Comparison of ENCODE assay signal across 35 mouse cellular contexts in the genomic region with DNA sequence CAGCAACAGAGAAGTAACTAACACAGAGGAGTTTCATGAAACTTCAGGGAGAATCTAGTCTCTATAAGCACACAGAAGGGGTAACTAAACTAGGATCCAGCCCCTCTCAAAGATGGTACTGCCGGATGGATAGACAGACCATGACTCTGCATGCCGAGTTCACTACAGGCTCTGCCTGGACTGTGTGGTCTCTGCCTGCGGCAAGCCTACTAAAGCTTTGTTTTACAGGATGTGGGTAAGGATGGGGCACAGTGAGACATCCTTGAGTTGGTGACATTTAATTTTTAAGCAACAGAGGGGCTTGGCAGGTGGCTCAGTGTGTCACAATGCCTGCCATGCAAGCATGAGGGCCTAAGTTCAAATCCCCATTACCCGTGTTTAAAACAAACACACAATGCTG. TPM values are rescaled to one million over a fixed set of nuclear protein-coding genes. Genes with fewer than 3 reads are reported as not detected.
DNase-seq lines count a peak whose midpoint lies in the region; ATAC-seq and TF ChIP-seq lines count a peak whose summit lies in the region.
"Had no signal": no experiment of that assay in that cellular context is flagged by ENCODE, and none has a peak within 500 bp of the region (broad histone marks: within the 10 kb centered on the region; RNA-seq: fewer than 3 reads in every experiment).

No protein-coding gene starts in this region.

- H3K36me3 ChIP-seq in intestine, embryonic 16.5 days (ENCODE audit: control insufficient read depth, insufficient read depth, low read length) = no peaks in the 10 kb centered on the region
- H3K36me3 ChIP-seq in kidney, embryonic 14.5 days (ENCODE audit: control insufficient read depth, insufficient read depth, low read length) = no peaks in the 10 kb centered on the region
- H3K36me3 ChIP-seq: G1E; hindbrain, embryonic 10.5 days; limb, embryonic 15.5 days; liver, embryonic 15.5 days; midbrain, embryonic 10.5 days had no signal

- H3K27ac ChIP-seq in gastrocnemius, adult 2 months = no peak overlapping the region
- no peak overlapping the region for H3K27ac ChIP-seq in intestine, embryonic 16.5 days (ENCODE audit: low read length)
- no peak overlapping the region for H3K27ac ChIP-seq in kidney, embryonic 14.5 days (ENCODE audit: low read depth, low read length)
- H3K27ac ChIP-seq: hindbrain, embryonic 10.5 days; hindbrain, postnatal 0 days; kidney, postnatal 0 days; limb, embryonic 15.5 days; liver, embryonic 15.5 days; midbrain, embryonic 10.5 days had no signal

- no peaks in the 10 kb centered on the region for H3K27me3 ChIP-seq in intestine, embryonic 16.5 days (replicated peaks; ENCODE audit: control insufficient read depth, insufficient read depth, low read length)
- H3K27me3 ChIP-seq in kidney, embryonic 14.5 days (ENCODE audit: control insufficient read depth, insufficient read depth, low read length) = no peaks in the 10 kb centered on the region
- H3K27me3 ChIP-seq: liver, embryonic 15.5 days had no signal

- no peaks in the 10 kb centered on the region for H3K4me1 ChIP-seq in intestine, embryonic 16.5 days (ENCODE audit: control insufficient read depth, insufficient read depth, low read length)
- H3K4me1 ChIP-seq in kidney, embryonic 14.5 days (ENCODE audit: control insufficient read depth, insufficient read depth, low read length) = no peaks in the 10 kb centered on the region
- H3K4me1 ChIP-seq: limb, embryonic 15.5 days had no signal

- peak; percentile 92 for ATAC-seq in CD4-positive, CD25-positive, alpha-beta regulatory T cell, adult 4 months
- ATAC-seq in granulocyte monocyte progenitor cell, adult 5-6 weeks (replicated peaks; ENCODE audit: poor library complexity, severe bottlenecking) = peak; percentile 17; the same call in 1 of the 2 replicates
- ATAC-seq in intestine, embryonic 16.5 days = no peak
- ATAC-seq in kidney, embryonic 14.5 days (ENCODE audit: low FRiP score, low TSS enrichment) = no peak
- ATAC-seq: forebrain, embryonic 16.5 days; hindbrain, postnatal 0 days; Patski had no signal

- intact Hi-C loops in gastrocnemius, adult 2 months (cut with DNase I) = no loop called here

- no peak for TF ChIP-seq CTCF in gastrocnemius, adult 2 months (IDR thresholded peaks at IDR 0.05)

- no peak overlapping the region for H3K9ac ChIP-seq in intestine, embryonic 16.5 days (ENCODE audit: low read depth, low read length)
- no peak overlapping the region for H3K9ac ChIP-seq in kidney, embryonic 14.5 days (ENCODE audit: low read depth, low read length)
- H3K9ac ChIP-seq: limb, embryonic 15.5 days; liver, embryonic 15.5 days had no signal

- 81% methylated on average over 4 of the region's 4 CpGs for WGBS in intestine, embryonic 16.5 days
- 87% methylated on average over 4 of the region's 4 CpGs for WGBS in kidney, embryonic 14.5 days

- no peak overlapping the region for H3K4me2 ChIP-seq in intestine, embryonic 16.5 days (ENCODE audit: low read depth, low read length)
- no peak overlapping the region for H3K4me2 ChIP-seq in kidney, embryonic 14.5 days (replicated peaks; ENCODE audit: low read depth, low read length)
- H3K4me2 ChIP-seq: limb, embryonic 15.5 days; liver, embryonic 15.5 days had no signal

- no peak overlapping the region for H3K4me3 ChIP-seq in gastrocnemius, adult 2 months
- no peak overlapping the region for H3K4me3 ChIP-seq in intestine, embryonic 16.5 days (ENCODE audit: low read length)
- H3K4me3 ChIP-seq in kidney, embryonic 14.5 days (ENCODE audit: low read length) = no peak overlapping the region
- H3K4me3 ChIP-seq: hindbrain, embryonic 10.5 days; limb, embryonic 15.5 days; liver, embryonic 15.5 days; midbrain, embryonic 10.5 days had no signal

- H3K9me3 ChIP-seq in intestine, embryonic 16.5 days (ENCODE audit: control insufficient read depth, low read length) = no peaks in the 10 kb centered on the region
- no peaks in the 10 kb centered on the region for H3K9me3 ChIP-seq in kidney, embryonic 14.5 days (ENCODE audit: control insufficient read depth, low read length)
- H3K9me3 ChIP-seq: hindbrain, embryonic 10.5 days; limb, embryonic 15.5 days; liver, embryonic 15.5 days; midbrain, embryonic 10.5 days had no signal

- peak; percentile 62 for DNase-seq in naive thymus-derived CD4-positive, alpha-beta T cell, adult 2 months (ENCODE audit: low read depth)
- peak; percentile 63 for DNase-seq in thymus, postnatal 25 days
- no peak for DNase-seq in gastrocnemius, adult 2 months
- DNase-seq in adrenal gland, adult 18-20 months (ENCODE audit: low spot score in 2 of 2) = no peak
- DNase-seq: adrenal gland, postnatal 25 days; cerebellum, adult 9-10 months; gastrocnemius, postnatal 36 days; kidney, adult 18-20 months; left cerebral cortex, postnatal 4 days; lung, postnatal 4 days; right cerebral cortex, postnatal 14 days had no signal

RNA-seq across cellular contexts. Expression of a gene that starts 11.2 kb away (rescaled TPM):
- not detected for polyA plus RNA-seq in CD4-positive, CD25-positive, alpha-beta regulatory T cell, adult 4 months (2017; shearing (Covaris generic))
- not detected in 2 replicates for total RNA-seq in granulocyte monocyte progenitor cell, adult 5-6 weeks (2014; fragmentation: Nextera tagmentation)
- total RNA-seq in granulocyte monocyte progenitor cell, adult 5-6 weeks (2017) = not detected in 2 replicates
- not detected for total RNA-seq in gastrocnemius, adult 2 months (2021)
- polyA plus RNA-seq in intestine, embryonic 16.5 days (2015; fragmentation: Nextera tagmentation; extraction: Ambion mirVana) = 1.5 and 2.7 TPM in 2 replicates
- not detected for total RNA-seq in adrenal gland, adult 18-20 months (2021)
- not detected in 2 replicates for polyA plus RNA-seq in kidney, embryonic 14.5 days (2014; fragmentation: Nextera tagmentation; extraction: Ambion mirVana)
- total RNA-seq: adrenal gland, postnatal 25 days; G1E; gastrocnemius, postnatal 36 days; heart, adult 8-10 months; hindbrain, postnatal 0 days; layer of hippocampus, postnatal 10 days; left cerebral cortex, adult 8-10 months; left cerebral cortex, postnatal 4 days; midbrain, postnatal 0 days; neutrophil, adult 5-6 weeks had no signal
- polyA plus RNA-seq: brain, embryonic 14.5 days; forebrain, embryonic 16.5 days; G1E; heart, embryonic 14.5 days; hindbrain, embryonic 10.5 days; hindbrain, postnatal 0 days; limb, embryonic 15.5 days; liver, embryonic 15.5 days; lung, embryonic 16.5 days; midbrain, embryonic 10.5 days; midbrain, postnatal 0 days; Patski; spleen, adult 2 months had no signal

RNA-seq across cellular contexts. Expression of a gene that starts 22.5 kb away (rescaled TPM):
- polyA plus RNA-seq in CD4-positive, CD25-positive, alpha-beta regulatory T cell, adult 4 months (2017; shearing (Covaris generic)) = 1 to 10 TPM in 1 of 2 experiments, under 1 TPM in 1; 0.63 to 2.5 TPM
- total RNA-seq in granulocyte monocyte progenitor cell, adult 5-6 weeks (2014; fragmentation: Nextera tagmentation) = 13.1 and 18.0 TPM in 2 replicates
- total RNA-seq in granulocyte monocyte progenitor cell, adult 5-6 weeks (2017) = 2.6 and 3.7 TPM in 2 replicates
- total RNA-seq in gastrocnemius, adult 2 months (2021) = not detected
- 0.05 and 0.06 TPM in 2 replicates for polyA plus RNA-seq in intestine, embryonic 16.5 days (2015; fragmentation: Nextera tagmentation; extraction: Ambion mirVana)
- not detected for total RNA-seq in adrenal gland, adult 18-20 months (2021)
- not detected in 2 replicates for polyA plus RNA-seq in kidney, embryonic 14.5 days (2014; fragmentation: Nextera tagmentation; extraction: Ambion mirVana)
- total RNA-seq: adrenal gland, postnatal 25 days; CH12.LX; G1E; gastrocnemius, postnatal 36 days; heart, adult 8-10 months; layer of hippocampus, postnatal 10 days; left cerebral cortex, postnatal 4 days had no signal
- polyA plus RNA-seq: brain, embryonic 14.5 days; forebrain, embryonic 16.5 days; G1E; hindbrain, embryonic 10.5 days; large intestine, adult 2 months; lung, embryonic 16.5 days; midbrain, embryonic 10.5 days; Patski had no signal

RNA-seq across cellular contexts. Expression of a gene that starts 31.4 kb away (rescaled TPM):
- 100 to 1,000 TPM; 234 to 303 TPM for polyA plus RNA-seq in CD4-positive, CD25-positive, alpha-beta regulatory T cell, adult 4 months (2017; shearing (Covaris generic))
- total RNA-seq in granulocyte monocyte progenitor cell, adult 5-6 weeks (2014; fragmentation: Nextera tagmentation) = 36.4 and 50.2 TPM in 2 replicates
- 35.5 and 39.5 TPM in 2 replicates for total RNA-seq in granulocyte monocyte progenitor cell, adult 5-6 weeks (2017)
- total RNA-seq in gastrocnemius, adult 2 months (2021) = not detected
- 0.38 and 0.45 TPM in 2 replicates for polyA plus RNA-seq in intestine, embryonic 16.5 days (2015; fragmentation: Nextera tagmentation; extraction: Ambion mirVana)
- under 1 TPM in 1 of 2 experiments, not detected in 1; 0.32 TPM for total RNA-seq in adrenal gland, adult 18-20 months (2021)
- 0.14 and 0.40 TPM in 2 replicates for polyA plus RNA-seq in kidney, embryonic 14.5 days (2014; fragmentation: Nextera tagmentation; extraction: Ambion mirVana)
- total RNA-seq: adrenal gland, postnatal 25 days; left cerebral cortex, adult 8-10 months; left cerebral cortex, postnatal 4 days; midbrain, postnatal 0 days had no signal
- polyA plus RNA-seq: forebrain, embryonic 16.5 days; G1E; hindbrain, postnatal 0 days; midbrain, postnatal 0 days had no signal

RNA-seq across cellular contexts. Expression of a gene that starts 32.2 kb away (rescaled TPM):
- polyA plus RNA-seq in CD4-positive, CD25-positive, alpha-beta regulatory T cell, adult 4 months (2017; shearing (Covaris generic)) = not detected
- total RNA-seq in granulocyte monocyte progenitor cell, adult 5-6 weeks (2014; fragmentation: Nextera tagmentation) = not detected in 2 replicates
- not detected in 2 replicates for total RNA-seq in granulocyte monocyte progenitor cell, adult 5-6 weeks (2017)
- not detected for total RNA-seq in gastrocnemius, adult 2 months (2021)
- 5.2 and 7.2 TPM in 2 replicates for polyA plus RNA-seq in intestine, embryonic 16.5 days (2015; fragmentation: Nextera tagmentation; extraction: Ambion mirVana)
- total RNA-seq in adrenal gland, adult 18-20 months (2021) = not detected
- polyA plus RNA-seq in kidney, embryonic 14.5 days (2014; fragmentation: Nextera tagmentation; extraction: Ambion mirVana) = 0.61 and 1.2 TPM in 2 replicates
- total RNA-seq: adrenal gland, postnatal 25 days; CH12.LX; G1E; gastrocnemius, postnatal 36 days; heart, adult 8-10 months; hindbrain, postnatal 0 days; layer of hippocampus, postnatal 10 days; left cerebral cortex, adult 8-10 months; left cerebral cortex, postnatal 4 days; midbrain, postnatal 0 days; neutrophil, adult 5-6 weeks had no signal
- polyA plus RNA-seq: brain, embryonic 14.5 days; forebrain, embryonic 16.5 days; G1E; heart, embryonic 14.5 days; hindbrain, embryonic 10.5 days; hindbrain, postnatal 0 days; limb, embryonic 15.5 days; liver, embryonic 15.5 days; midbrain, embryonic 10.5 days; midbrain, postnatal 0 days; Patski had no signal

RNA-seq across cellular contexts. Expression of a gene that starts 46.9 kb away (rescaled TPM):
- not detected for polyA plus RNA-seq in CD4-positive, CD25-positive, alpha-beta regulatory T cell, adult 4 months (2017; shearing (Covaris generic))
- not detected in 2 replicates for total RNA-seq in granulocyte monocyte progenitor cell, adult 5-6 weeks (2014; fragmentation: Nextera tagmentation)
- not detected in 2 replicates for total RNA-seq in granulocyte monocyte progenitor cell, adult 5-6 weeks (2017)
- not detected for total RNA-seq in gastrocnemius, adult 2 months (2021)
- 1,304 and 1,371 TPM in 2 replicates for polyA plus RNA-seq in intestine, embryonic 16.5 days (2015; fragmentation: Nextera tagmentation; extraction: Ambion mirVana)
- total RNA-seq in adrenal gland, adult 18-20 months (2021) = not detected
- not detected in 2 replicates for polyA plus RNA-seq in kidney, embryonic 14.5 days (2014; fragmentation: Nextera tagmentation; extraction: Ambion mirVana)
- total RNA-seq: adrenal gland, postnatal 25 days; CH12.LX; G1E; gastrocnemius, postnatal 36 days; heart, adult 8-10 months; hindbrain, postnatal 0 days; layer of hippocampus, postnatal 10 days; left cerebral cortex, adult 8-10 months; left cerebral cortex, postnatal 4 days; midbrain, postnatal 0 days; neutrophil, adult 5-6 weeks had no signal
- polyA plus RNA-seq: forebrain, embryonic 16.5 days; G1E; heart, embryonic 14.5 days; hindbrain, embryonic 10.5 days; Patski; spleen, adult 2 months had no signal

Comparison
In these comparisons a context has a peak if more than half of its experiments do, and no peak if none do; other contexts are left out.
1. ATAC-seq: peak in CD4-positive, CD25-positive, alpha-beta regulatory T cell, adult 4 months (single experiment) and granulocyte monocyte progenitor cell, adult 5-6 weeks (single experiment); none in intestine, embryonic 16.5 days (single experiment) and kidney, embryonic 14.5 days (single experiment).
2. DNase-seq: peak in naive thymus-derived CD4-positive, alpha-beta T cell, adult 2 months (single experiment) and thymus, postnatal 25 days (single experiment); none in gastrocnemius, adult 2 months (single experiment) and adrenal gland, adult 18-20 months (0 of 2).
3. RNA of a gene that starts 31.4 kb away (total RNA-seq): 35.5 to 50.2 TPM in granulocyte monocyte progenitor cell, adult 5-6 weeks; 0.32 TPM in adrenal gland, adult 18-20 months and not detected in gastrocnemius, adult 2 months; every median in the first group is over 10 times any median in the second.